Mouse (Mus musculus): ENCODE measurements around the gene Itga9.

GRCm38 (mm10) chr9:118738311-118738710 lies 131.8 kb downstream of the Itga9 start:
- no peak for TF ChIP-seq POLR2A (IDR thresholded peaks at IDR 0.05; ENCODE audit: insufficient read length, low read depth)
- TF ChIP-seq CEBPB (IDR thresholded peaks at IDR 0.05; ENCODE audit: insufficient read depth, poor library complexity, severe bottlenecking) = no peak
- no peak for TF ChIP-seq REST (IDR thresholded peaks at IDR 0.05; ENCODE audit: insufficient read depth, insufficient read length)
- TF ChIP-seq MAX (IDR thresholded peaks at IDR 0.05; ENCODE audit: low read depth) = no peak
- TF ChIP-seq E2F4 (IDR thresholded peaks at IDR 0.05; ENCODE audit: insufficient read depth) = no peak
- no peak for TF ChIP-seq TCF12 (IDR thresholded peaks at IDR 0.05; ENCODE audit: insufficient read depth, poor library complexity, severe bottlenecking)
- no peak for TF ChIP-seq SRF (IDR thresholded peaks at IDR 0.05; ENCODE audit: control insufficient read depth, insufficient read length, low read depth)
- TF ChIP-seq USF1 (IDR thresholded peaks at IDR 0.05; ENCODE audit: low read depth) = no peak
- no peak for TF ChIP-seq POLR2AphosphoS2 (IDR thresholded peaks at IDR 0.05; ENCODE audit: insufficient read length, low read depth)

All from myocyte (in vitro differentiated cells).